Mouse (Mus musculus): ENCODE measurements around the gene Rabgef1. TPM values are rescaled to one million over a fixed set of nuclear protein-coding genes. Genes with fewer than 3 reads are reported as not detected.
A peak's percentile ranks its signal among the peaks of the same experiment; 100 is the strongest.

The Rabgef1 gene
- polyA plus RNA-seq, 1 experiment from 2014 or later: 24.4 TPM

DNA sequence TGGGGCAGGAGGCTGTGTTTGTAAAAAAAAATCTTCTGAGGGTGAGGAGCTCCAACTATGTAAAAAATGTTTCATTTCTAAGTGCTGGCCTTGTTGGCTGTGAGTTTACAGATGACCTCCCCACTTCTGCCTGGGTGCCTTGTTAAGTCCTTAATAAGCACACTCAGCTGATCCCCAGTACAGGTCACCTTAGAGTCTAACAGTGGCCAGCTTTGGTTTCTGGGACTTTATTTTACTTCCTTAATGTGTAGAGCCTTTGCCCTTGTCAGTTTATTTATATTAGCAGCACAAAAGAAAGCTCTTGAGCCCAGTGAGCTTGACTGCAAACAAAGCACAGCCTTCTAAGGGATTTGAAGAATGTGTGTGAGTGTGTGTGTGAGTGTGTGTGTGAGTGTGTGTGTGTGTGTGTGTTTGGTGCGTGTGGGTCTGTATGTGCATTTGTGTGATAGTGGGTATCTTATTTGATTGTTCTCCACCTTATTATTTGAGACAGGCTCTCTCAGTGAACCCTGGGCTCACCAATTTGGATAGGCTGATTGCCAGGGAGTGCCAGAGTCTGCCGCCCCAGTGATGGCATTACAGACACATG, 20.9 kb downstream of the Rabgef1 start:
- H3K9me3 ChIP-seq (ENCODE audit: control insufficient read depth, low read length): no peaks in the 10 kb centered on the region
- DNase-seq (ENCODE audit: low spot score) (no peak), ATAC-seq (ENCODE audit: low read depth) (0 out of 2 replicates have a peak, but pooled peaks have one; percentile 33)
- H3K36me3 ChIP-seq (ENCODE audit: control insufficient read depth, insufficient read depth, low read length): peaks cover 59% of the 10 kb centered on the region
- H3K4me1 ChIP-seq (ENCODE audit: control insufficient read depth, insufficient read depth, low read length): no peaks in the 10 kb centered on the region
- H3K4me2 ChIP-seq (ENCODE audit: low read depth, low read length): no peak overlapping the region
- H3K27me3 ChIP-seq (replicated peaks; ENCODE audit: control insufficient read depth, insufficient read depth, low read length): no peaks in the 10 kb centered on the region
- H3K4me3 ChIP-seq (ENCODE audit: low read depth, low read length): no peak overlapping the region
- H3K9ac ChIP-seq (ENCODE audit: low read depth, low read length): no peak overlapping the region
- H3K27ac ChIP-seq (replicated peaks; ENCODE audit: low read depth, low read length): no peak overlapping the region
- 67% methylated on average over 2 of the region's 2 CpGs for WGBS

- Histone ChIP-seq H3K27ac (replicated peaks; ENCODE audit: low read depth, low read length) (no peak overlapping the region), H3K4me2 (ENCODE audit: low read depth, low read length) (no peak overlapping the region), H3K36me3 (ENCODE audit: control insufficient read depth, insufficient read depth, low read length) (peaks cover 68% of the 10 kb centered on the region), H3K9ac (ENCODE audit: low read depth, low read length) (no peak overlapping the region), H3K4me3 (ENCODE audit: low read depth, low read length) (no peak overlapping the region), H3K9me3 (ENCODE audit: control insufficient read depth, low read length) (no peaks in the 10 kb centered on the region), H3K4me1 (ENCODE audit: control insufficient read depth, insufficient read depth, low read length) (no peaks in the 10 kb centered on the region), H3K27me3 (replicated peaks; ENCODE audit: control insufficient read depth, insufficient read depth, low read length) (no peaks in the 10 kb centered on the region)
- ATAC-seq (ENCODE audit: low read depth) (peak; percentile 10; the same call in 1 of the 2 replicates), DNase-seq (ENCODE audit: low spot score) (peak; percentile 55)
- 81% methylated on average over 3 of the region's 3 CpGs for WGBS
Observed at GRCm38 (mm10) chr5:130193760-130194159, 22.2 kb downstream of the Rabgef1 start.

GRCm38 (mm10) chr5:130196307-130196706, 24.7 kb downstream of the Rabgef1 start:
- no peaks in the 10 kb centered on the region for H3K27me3 ChIP-seq (replicated peaks; ENCODE audit: control insufficient read depth, insufficient read depth, low read length)
- 93% methylated on average over 1 of the region's 1 CpGs for WGBS
- no peaks in the 10 kb centered on the region for H3K9me3 ChIP-seq (ENCODE audit: control insufficient read depth, low read length)
- H3K36me3 ChIP-seq (ENCODE audit: control insufficient read depth, insufficient read depth, low read length): peaks cover 56% of the 10 kb centered on the region
- ATAC-seq (ENCODE audit: low read depth) (peak; percentile 50; the same call in 1 of the 2 replicates), DNase-seq (ENCODE audit: low spot score) (peak; percentile 56)
- no peak overlapping the region for H3K4me3 ChIP-seq (ENCODE audit: low read depth, low read length)
- no peak overlapping the region for H3K27ac ChIP-seq (replicated peaks; ENCODE audit: low read depth, low read length)
- no peaks in the 10 kb centered on the region for H3K4me1 ChIP-seq (ENCODE audit: control insufficient read depth, insufficient read depth, low read length)
- no peak overlapping the region for H3K9ac ChIP-seq (ENCODE audit: low read depth, low read length)
- H3K4me2 ChIP-seq (ENCODE audit: low read depth, low read length): no peak overlapping the region

DNA sequence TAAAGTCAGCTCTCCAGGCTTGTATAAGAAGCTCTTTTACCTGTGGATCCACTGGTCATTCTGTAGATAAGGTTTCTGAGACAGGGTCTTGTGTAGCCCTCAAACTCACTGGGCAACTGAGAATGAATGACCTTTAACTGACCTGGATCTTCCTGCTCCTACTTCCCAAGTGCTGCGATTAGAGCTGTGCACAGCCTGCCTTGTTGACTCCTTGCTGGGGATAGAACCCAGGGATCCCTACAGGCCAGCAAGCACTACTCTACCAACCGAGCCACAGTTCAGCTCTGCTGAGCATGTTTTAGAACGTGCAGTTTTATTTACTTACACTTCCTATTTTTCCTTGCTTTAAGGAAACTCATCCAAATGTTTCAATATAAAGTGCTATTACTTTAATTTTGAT, 25.9 kb downstream of the Rabgef1 start:
- no peaks in the 10 kb centered on the region for H3K9me3 ChIP-seq (ENCODE audit: control insufficient read depth, low read length)
- no peak overlapping the region for H3K27ac ChIP-seq (replicated peaks; ENCODE audit: low read depth, low read length)
- DNase-seq (ENCODE audit: low spot score): no peak
- H3K9ac ChIP-seq (ENCODE audit: low read depth, low read length): no peak overlapping the region
- H3K27me3 ChIP-seq (replicated peaks; ENCODE audit: control insufficient read depth, insufficient read depth, low read length): no peaks in the 10 kb centered on the region
- ATAC-seq (ENCODE audit: low read depth): no peak
- H3K4me3 ChIP-seq (ENCODE audit: low read depth, low read length): no peak overlapping the region
- 70% methylated on average over 3 of the region's 3 CpGs for WGBS
- peaks cover 52% of the 10 kb centered on the region for H3K36me3 ChIP-seq (ENCODE audit: control insufficient read depth, insufficient read depth, low read length)
- no peak overlapping the region for H3K4me2 ChIP-seq (ENCODE audit: low read depth, low read length)
- H3K4me1 ChIP-seq (ENCODE audit: control insufficient read depth, insufficient read depth, low read length): no peaks in the 10 kb centered on the region

DNA sequence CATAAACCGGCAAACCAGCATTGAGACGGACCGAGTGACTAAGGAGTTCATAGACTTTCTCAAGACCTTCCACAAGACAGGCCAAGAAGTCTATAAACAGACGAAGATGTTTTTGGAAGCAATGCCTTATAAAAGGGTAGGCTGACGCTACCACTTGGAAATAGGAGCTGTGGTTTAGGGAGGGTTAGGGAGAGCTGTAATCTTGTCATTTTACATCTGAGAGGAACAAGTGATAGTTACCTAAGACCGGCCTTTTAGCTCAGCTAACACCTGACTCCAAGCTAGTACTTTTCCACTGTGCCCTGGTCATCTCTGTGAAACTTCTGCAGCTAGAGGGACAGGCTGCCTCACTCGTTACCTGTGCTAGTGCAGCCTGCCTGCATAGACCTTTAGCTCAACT, 26.4 kb downstream of the Rabgef1 start:
- Histone ChIP-seq H3K9ac (ENCODE audit: low read depth, low read length) (no peak overlapping the region), H3K27ac (replicated peaks; ENCODE audit: low read depth, low read length) (no peak overlapping the region), H3K9me3 (ENCODE audit: control insufficient read depth, low read length) (no peaks in the 10 kb centered on the region), H3K36me3 (ENCODE audit: control insufficient read depth, insufficient read depth, low read length) (peaks cover 49% of the 10 kb centered on the region), H3K27me3 (replicated peaks; ENCODE audit: control insufficient read depth, insufficient read depth, low read length) (no peaks in the 10 kb centered on the region), H3K4me3 (ENCODE audit: low read depth, low read length) (no peak overlapping the region), H3K4me2 (ENCODE audit: low read depth, low read length) (no peak overlapping the region), H3K4me1 (ENCODE audit: control insufficient read depth, insufficient read depth, low read length) (no peaks in the 10 kb centered on the region)
- ATAC-seq (ENCODE audit: low read depth) (no peak), DNase-seq (ENCODE audit: low spot score) (no peak)
- 88% methylated on average over 7 of the region's 7 CpGs for WGBS

DNA sequence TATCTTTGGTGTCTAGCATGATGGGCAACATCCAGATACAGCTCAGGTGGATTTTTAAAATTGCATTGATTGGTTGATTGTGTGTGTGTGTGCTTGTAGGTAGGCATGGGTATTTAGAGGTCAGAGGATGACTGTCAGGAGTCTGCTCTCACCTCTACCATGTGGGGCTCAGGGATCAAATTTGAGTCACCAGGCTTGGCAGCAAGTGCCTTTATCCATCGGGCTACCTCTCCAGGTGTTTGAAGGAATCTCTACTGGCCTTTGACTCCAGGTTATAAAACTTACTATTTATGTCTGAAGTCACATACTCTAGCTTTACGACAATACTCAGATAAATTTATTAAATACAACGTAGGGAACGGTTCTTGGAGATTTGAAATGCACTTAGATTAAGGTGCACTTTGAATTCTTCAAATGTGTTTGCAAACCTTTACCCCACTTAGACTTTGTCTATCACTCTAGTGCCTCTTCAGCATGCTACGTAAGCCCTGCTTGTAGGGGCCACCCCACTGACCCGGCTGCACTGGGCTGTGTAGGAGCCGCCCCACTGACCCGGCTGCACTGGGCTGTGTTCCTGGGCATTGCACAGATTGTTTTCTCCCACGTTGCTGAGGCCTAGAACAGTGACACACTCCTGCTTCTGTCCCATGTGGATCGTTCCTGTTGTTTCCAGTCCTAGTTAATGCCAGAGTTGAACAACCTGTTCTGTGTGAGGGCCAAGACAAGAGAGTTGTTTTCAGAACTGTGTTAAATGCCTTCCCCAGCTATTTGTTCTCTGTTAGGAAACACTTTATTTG, 28.8 kb downstream of the Rabgef1 start:
- ATAC-seq (ENCODE audit: low read depth) (no peak), DNase-seq (ENCODE audit: low spot score) (no peak)
- no peak overlapping the region for H3K27ac ChIP-seq (replicated peaks; ENCODE audit: low read depth, low read length)
- H3K9ac ChIP-seq (ENCODE audit: low read depth, low read length): no peak overlapping the region; the same call in 1 of the 2 replicates
- H3K9me3 ChIP-seq (ENCODE audit: control insufficient read depth, low read length): no peaks in the 10 kb centered on the region
- H3K27me3 ChIP-seq (replicated peaks; ENCODE audit: control insufficient read depth, insufficient read depth, low read length): no peaks in the 10 kb centered on the region
- WGBS: 87% methylated on average over 10 of the region's 10 CpGs
- no peak overlapping the region for H3K4me3 ChIP-seq (ENCODE audit: low read depth, low read length)
- H3K4me1 ChIP-seq (ENCODE audit: control insufficient read depth, insufficient read depth, low read length): no peaks in the 10 kb centered on the region
- H3K4me2 ChIP-seq (ENCODE audit: low read depth, low read length): no peak overlapping the region
- peaks cover 41% of the 10 kb centered on the region for H3K36me3 ChIP-seq (ENCODE audit: control insufficient read depth, insufficient read depth, low read length)

DNA sequence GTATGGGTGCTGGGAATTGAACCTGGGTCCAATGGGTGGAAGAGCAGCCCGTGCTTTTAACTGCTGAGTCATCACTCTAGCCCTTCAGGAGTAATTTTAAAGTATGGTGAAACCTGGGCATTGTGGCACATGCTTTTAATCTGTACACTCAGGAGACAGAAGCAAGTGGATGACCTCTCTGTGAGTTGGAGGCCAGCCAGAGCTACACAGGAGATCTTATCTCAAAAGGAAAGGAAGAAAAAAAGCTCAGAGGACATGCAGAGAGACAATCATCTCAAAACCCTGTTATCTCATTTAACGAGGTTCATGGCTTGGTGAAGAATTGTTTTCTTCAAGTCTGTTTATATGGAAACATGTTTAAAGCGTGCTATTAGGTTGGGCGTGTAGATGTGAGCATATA, 32.4 kb downstream of the Rabgef1 start:
- H3K4me2 ChIP-seq (ENCODE audit: low read depth, low read length): no peak overlapping the region
- no peak overlapping the region for H3K4me3 ChIP-seq (ENCODE audit: low read depth, low read length)
- no peak overlapping the region for H3K27ac ChIP-seq (replicated peaks; ENCODE audit: low read depth, low read length)
- H3K9me3 ChIP-seq (ENCODE audit: control insufficient read depth, low read length): no peaks in the 10 kb centered on the region
- ATAC-seq (ENCODE audit: low read depth): no peak
- DNase-seq (ENCODE audit: low spot score): no peak
- H3K9ac ChIP-seq (ENCODE audit: low read depth, low read length): no peak overlapping the region
- H3K4me1 ChIP-seq (ENCODE audit: control insufficient read depth, insufficient read depth, low read length): no peaks in the 10 kb centered on the region
- H3K36me3 ChIP-seq (ENCODE audit: control insufficient read depth, insufficient read depth, low read length): peaks cover 41% of the 10 kb centered on the region
- no peaks in the 10 kb centered on the region for H3K27me3 ChIP-seq (replicated peaks; ENCODE audit: control insufficient read depth, insufficient read depth, low read length)
- 77% methylated on average over 4 of the region's 4 CpGs for WGBS

GRCm38 (mm10) chr5:130204560-130204959, 33.0 kb downstream of the Rabgef1 start:
- H3K9ac ChIP-seq (ENCODE audit: low read depth, low read length): no peak overlapping the region
- ATAC-seq (ENCODE audit: low read depth): no peak
- no peak overlapping the region for H3K4me3 ChIP-seq (ENCODE audit: low read depth, low read length)
- H3K4me1 ChIP-seq (ENCODE audit: control insufficient read depth, insufficient read depth, low read length): no peaks in the 10 kb centered on the region
- no peak overlapping the region for H3K27ac ChIP-seq (replicated peaks; ENCODE audit: low read depth, low read length)
- no peaks in the 10 kb centered on the region for H3K9me3 ChIP-seq (ENCODE audit: control insufficient read depth, low read length)
- 72% methylated on average over 6 of the region's 6 CpGs for WGBS
- peaks cover 43% of the 10 kb centered on the region for H3K36me3 ChIP-seq (ENCODE audit: control insufficient read depth, insufficient read depth, low read length)
- no peaks in the 10 kb centered on the region for H3K27me3 ChIP-seq (replicated peaks; ENCODE audit: control insufficient read depth, insufficient read depth, low read length)
- H3K4me2 ChIP-seq (ENCODE audit: low read depth, low read length): no peak overlapping the region
- DNase-seq (ENCODE audit: low spot score): no peak
